13 mouse cellular contexts compared by ENCODE assay signal in the genomic region with DNA sequence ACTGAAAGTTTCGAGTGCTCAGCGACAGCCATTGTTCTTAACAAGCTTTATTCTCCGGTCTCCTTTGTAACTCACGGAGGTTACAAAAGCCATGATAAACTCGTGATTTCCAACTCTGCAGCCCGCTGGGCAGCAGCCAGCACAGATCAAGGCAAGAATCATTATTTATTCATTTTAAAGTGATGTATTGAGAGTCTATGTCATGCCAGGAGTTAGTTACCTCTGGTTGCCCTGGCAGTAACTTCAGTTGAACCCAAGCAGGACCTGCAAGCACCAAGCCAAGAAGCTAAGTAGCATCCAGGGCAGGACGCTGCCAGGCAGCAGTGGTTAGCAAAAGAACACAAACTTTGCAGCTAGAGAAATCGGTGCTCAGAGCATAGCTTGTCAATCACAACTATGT.
"Had no signal": no experiment of that assay in that cellular context is flagged by ENCODE, and none has a peak within 500 bp of the region (broad histone marks: within the 10 kb centered on the region; RNA-seq: fewer than 3 reads in every experiment).

No protein-coding gene starts in this region.

- H3K9ac ChIP-seq: limb, embryonic 15.5 days; liver, embryonic 12.5 days; lung, embryonic 14.5 days; neural tube, embryonic 13.5 days had no signal

- H3K4me2 ChIP-seq: limb, embryonic 15.5 days; liver, embryonic 12.5 days; lung, embryonic 14.5 days; midbrain, embryonic 11.5 days; neural tube, embryonic 13.5 days had no signal

- H3K9me3 ChIP-seq: limb, embryonic 15.5 days; liver, embryonic 12.5 days; neural tube, embryonic 13.5 days had no signal

- ATAC-seq: liver, embryonic 12.5 days; midbrain, embryonic 16.5 days had no signal

- H3K27me3 ChIP-seq: liver, embryonic 12.5 days had no signal

- H3K4me1 ChIP-seq: liver, embryonic 12.5 days had no signal

- H3K27ac ChIP-seq: limb, embryonic 15.5 days; liver, embryonic 12.5 days; neural tube, embryonic 13.5 days had no signal

- H3K4me3 ChIP-seq: limb, embryonic 15.5 days; liver, embryonic 12.5 days; neural tube, embryonic 13.5 days had no signal

- DNase-seq: lung, embryonic 14.5 days; lung, postnatal 10 days; lung, postnatal 4 days; retina, postnatal 1 day; right cerebral cortex, postnatal 4 days; spleen, adult 18-20 months; thymus, adult 18-20 months; thymus, postnatal 14 days had no signal

- H3K36me3 ChIP-seq: limb, embryonic 15.5 days; liver, embryonic 12.5 days; neural tube, embryonic 13.5 days had no signal
